Mouse (Mus musculus): ENCODE measurements at regions not wholly inside any gene's neighbourhood (a gene's known extent, or its start where the extent isn't known, plus 50 kb on each side); places are given as distances from the start of the nearest gene placed in this dataset.

DNA sequence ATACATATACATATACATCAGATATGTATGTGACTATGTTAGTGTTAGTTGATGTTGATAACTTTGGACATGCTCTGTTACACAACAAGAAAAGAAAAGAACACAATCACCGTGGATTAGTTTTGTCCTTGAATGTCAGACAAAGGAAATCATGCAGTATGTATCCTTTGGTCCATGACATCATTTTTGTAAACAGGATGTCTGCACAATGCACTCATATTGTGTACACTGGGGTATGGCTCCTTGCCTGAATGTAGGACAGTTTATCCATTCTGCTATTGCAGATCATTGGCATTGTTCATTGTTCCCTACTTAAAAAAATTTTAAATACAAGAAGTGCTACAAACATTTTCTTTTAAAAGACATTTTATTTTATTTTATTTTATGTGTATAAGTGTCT lies 157.6 kb upstream of the Gdf10 start:
- Histone ChIP-seq H3K4me2 (ENCODE audit: low read depth, low read length) (no peak overlapping the region), H3K27me3 (ENCODE audit: control insufficient read depth, insufficient read depth, low read length) (no peaks in the 10 kb centered on the region), H3K27ac (ENCODE audit: low read length) (no peak overlapping the region), H3K4me1 (ENCODE audit: control insufficient read depth, insufficient read depth, low read length) (no peaks in the 10 kb centered on the region), H3K9me3 (replicated peaks; ENCODE audit: control insufficient read depth, low read length) (no peaks in the 10 kb centered on the region), H3K9ac (ENCODE audit: low read length) (no peak overlapping the region), H3K36me3 (ENCODE audit: control insufficient read depth, insufficient read depth, low read length) (no peaks in the 10 kb centered on the region), H3K4me3 (replicated peaks; ENCODE audit: low read length) (no peak overlapping the region)
- WGBS, result 49% methylated on average over 1 of the region's 1 CpGs
- ATAC-seq (ENCODE audit: insufficient read depth, low FRiP score), result no peak

DNA sequence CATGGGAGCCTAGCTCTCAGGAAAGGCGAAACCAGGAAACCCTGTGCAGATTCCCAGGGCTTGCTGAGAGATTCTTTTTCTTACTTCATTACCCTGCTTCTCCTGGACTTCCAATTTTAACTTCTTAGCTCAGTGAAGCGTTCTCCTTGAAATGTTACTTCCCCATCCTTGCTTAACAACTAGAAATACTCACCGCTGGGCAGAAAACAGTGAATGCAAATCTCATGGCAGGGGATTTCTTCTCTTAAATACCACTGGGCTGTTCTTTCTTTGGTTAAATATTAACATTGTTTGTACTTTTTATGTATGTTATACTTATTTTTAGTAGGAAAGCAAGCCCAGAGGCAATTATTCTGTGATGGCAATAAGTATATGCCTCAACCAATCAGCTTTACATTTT lies 151.0 kb upstream of the Gdf10 start:
- H3K4me3 ChIP-seq (replicated peaks; ENCODE audit: low read length), result no peak overlapping the region
- no peaks in the 10 kb centered on the region for H3K36me3 ChIP-seq (ENCODE audit: control insufficient read depth, insufficient read depth, low read length)
- ATAC-seq (ENCODE audit: insufficient read depth, low FRiP score), result no peak
- 89% methylated on average over 3 of the region's 3 CpGs for WGBS
- no peak overlapping the region for H3K9ac ChIP-seq (ENCODE audit: low read length)
- H3K27me3 ChIP-seq (ENCODE audit: control insufficient read depth, insufficient read depth, low read length), result no peaks in the 10 kb centered on the region
- no peak overlapping the region for H3K27ac ChIP-seq (ENCODE audit: low read length)
- no peaks in the 10 kb centered on the region for H3K4me1 ChIP-seq (ENCODE audit: control insufficient read depth, insufficient read depth, low read length)
- no peak overlapping the region for H3K4me2 ChIP-seq (ENCODE audit: low read depth, low read length)
- no peaks in the 10 kb centered on the region for H3K9me3 ChIP-seq (replicated peaks; ENCODE audit: control insufficient read depth, low read length)

DNA sequence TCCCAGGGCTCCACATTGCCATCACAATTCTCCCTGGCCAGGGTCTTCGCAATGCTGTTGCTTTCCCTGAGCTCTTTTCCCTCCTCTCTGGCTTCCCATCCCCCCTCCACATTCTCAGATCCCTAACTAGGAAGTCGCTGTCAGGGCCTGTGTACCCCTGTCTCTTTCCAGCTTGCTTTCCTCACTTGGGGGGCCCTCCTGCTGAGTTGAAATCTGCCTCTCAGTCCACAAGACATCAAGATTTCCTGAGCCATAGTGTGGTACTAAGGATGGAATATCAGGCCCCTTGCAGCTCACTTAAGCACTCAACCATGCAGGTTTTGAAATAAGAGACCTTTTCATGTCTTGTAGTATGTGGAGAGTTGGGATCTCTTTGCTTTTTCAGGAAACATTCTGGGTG lies 133.8 kb upstream of the Gdf10 start:
- Histone ChIP-seq H3K4me3 (replicated peaks; ENCODE audit: low read length) (no peak overlapping the region), H3K9me3 (replicated peaks; ENCODE audit: control insufficient read depth, low read length) (no peaks in the 10 kb centered on the region), H3K4me1 (ENCODE audit: control insufficient read depth, insufficient read depth, low read length) (no peaks in the 10 kb centered on the region), H3K9ac (ENCODE audit: low read length) (no peak overlapping the region), H3K27me3 (ENCODE audit: control insufficient read depth, insufficient read depth, low read length) (no peaks in the 10 kb centered on the region), H3K36me3 (ENCODE audit: control insufficient read depth, insufficient read depth, low read length) (no peaks in the 10 kb centered on the region), H3K27ac (ENCODE audit: low read length) (no peak overlapping the region), H3K4me2 (ENCODE audit: low read depth, low read length) (no peak overlapping the region)
- ATAC-seq (ENCODE audit: insufficient read depth, low FRiP score), result no peak
- 30% methylated on average over 2 of the region's 2 CpGs for WGBS

DNA sequence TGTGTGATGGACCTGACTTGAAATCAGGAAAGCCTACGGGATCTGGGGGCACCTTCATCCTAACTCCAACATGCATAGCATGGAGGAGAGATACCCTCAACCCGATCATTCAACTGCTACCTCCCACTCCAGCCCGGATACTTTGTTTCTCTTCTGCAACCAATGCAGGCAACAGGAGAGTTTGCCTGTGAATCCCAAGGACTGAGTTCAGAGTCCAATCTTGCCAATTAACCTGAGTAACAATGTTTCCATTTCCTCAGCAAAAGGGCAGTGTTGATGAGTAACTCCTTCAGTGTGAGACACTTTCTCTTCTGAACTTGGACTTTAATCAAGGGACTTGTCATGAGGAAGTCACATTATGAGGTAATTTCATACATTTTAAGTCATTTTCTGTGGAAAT lies 129.1 kb upstream of the Gdf10 start:
- H3K27me3 ChIP-seq (ENCODE audit: control insufficient read depth, insufficient read depth, low read length), result no peaks in the 10 kb centered on the region
- WGBS, result 82% methylated on average over 3 of the region's 3 CpGs
- no peak overlapping the region for H3K4me2 ChIP-seq (ENCODE audit: low read depth, low read length)
- H3K9ac ChIP-seq (ENCODE audit: low read length), result no peak overlapping the region
- no peak overlapping the region for H3K4me3 ChIP-seq (replicated peaks; ENCODE audit: low read length)
- ATAC-seq (ENCODE audit: insufficient read depth, low FRiP score), result no peak
- H3K4me1 ChIP-seq (ENCODE audit: control insufficient read depth, insufficient read depth, low read length), result peaks cover 8% of the 10 kb centered on the region
- H3K27ac ChIP-seq (ENCODE audit: low read length), result no peak overlapping the region
- H3K9me3 ChIP-seq (replicated peaks; ENCODE audit: control insufficient read depth, low read length), result no peaks in the 10 kb centered on the region
- no peaks in the 10 kb centered on the region for H3K36me3 ChIP-seq (ENCODE audit: control insufficient read depth, insufficient read depth, low read length)

DNA sequence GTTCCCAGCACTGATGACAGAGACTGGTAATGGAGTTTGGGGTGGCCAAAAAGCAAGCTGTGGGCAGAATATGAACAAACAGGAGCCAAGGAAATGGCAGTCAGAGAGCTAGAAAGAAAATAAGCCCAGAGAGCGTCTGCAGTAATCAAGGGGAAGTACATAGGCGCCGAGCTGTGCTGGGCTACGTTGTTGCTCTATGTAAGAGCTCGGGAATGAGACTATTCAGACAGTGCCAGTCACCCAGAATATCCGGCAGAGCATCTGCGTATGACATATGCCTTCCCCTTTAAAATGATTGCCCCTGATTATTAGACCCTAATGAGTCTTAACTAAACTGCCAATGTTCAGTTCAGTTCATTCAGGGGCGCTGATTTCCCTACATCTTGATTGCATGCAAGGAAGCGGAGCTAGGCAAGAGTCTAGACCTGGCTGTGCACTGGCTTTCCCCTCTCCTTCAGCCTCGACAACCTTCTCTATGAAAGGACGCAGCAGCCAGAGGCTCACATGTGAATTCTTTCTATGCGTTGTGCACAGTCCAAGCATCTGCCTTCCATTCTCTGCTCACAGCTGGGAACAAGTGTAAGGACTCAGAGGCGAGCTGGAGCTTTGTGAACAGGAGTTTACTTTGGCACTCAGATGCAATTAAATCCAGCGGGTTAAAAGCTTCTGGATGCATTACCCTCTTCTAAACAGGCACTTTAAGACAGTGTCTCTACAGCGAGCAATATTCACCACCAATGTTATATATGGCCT lies 125.7 kb upstream of the Gdf10 start:
- WGBS, result 51% methylated on average over 15 of the region's 15 CpGs
- H3K4me1 ChIP-seq (ENCODE audit: control insufficient read depth, insufficient read depth, low read length), result peaks cover 8% of the 10 kb centered on the region
- H3K9me3 ChIP-seq (replicated peaks; ENCODE audit: control insufficient read depth, low read length), result no peaks in the 10 kb centered on the region
- no peak overlapping the region for H3K4me3 ChIP-seq (replicated peaks; ENCODE audit: low read length)
- H3K27me3 ChIP-seq (ENCODE audit: control insufficient read depth, insufficient read depth, low read length), result no peaks in the 10 kb centered on the region
- H3K4me2 ChIP-seq (ENCODE audit: low read depth, low read length), result no peak overlapping the region
- peak; percentile 89 for ATAC-seq (ENCODE audit: insufficient read depth, low FRiP score)
- peak overlapping the region; percentile 23; the same call in 1 of the 2 replicates for H3K27ac ChIP-seq (ENCODE audit: low read length)
- H3K36me3 ChIP-seq (ENCODE audit: control insufficient read depth, insufficient read depth, low read length), result no peaks in the 10 kb centered on the region
- no peak overlapping the region for H3K9ac ChIP-seq (ENCODE audit: low read length)

DNA sequence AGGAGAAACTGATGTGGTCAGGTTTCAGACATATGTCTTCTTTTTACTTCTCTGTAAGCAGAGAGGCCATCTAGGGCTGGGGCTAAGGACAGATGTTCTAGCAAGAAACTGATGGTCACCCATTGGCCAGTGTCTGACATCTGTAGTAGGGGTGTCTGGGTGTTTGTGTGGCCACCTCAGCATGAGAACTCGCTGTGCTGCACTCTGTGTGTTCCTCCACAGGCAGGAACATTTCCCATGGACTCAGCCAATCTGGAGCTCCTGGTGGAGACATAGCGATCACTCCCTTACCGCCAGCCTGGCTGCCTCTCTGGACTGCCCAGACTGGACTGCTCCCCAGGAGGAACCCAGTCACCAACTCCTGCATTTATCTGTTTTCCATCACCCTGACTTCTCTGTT lies 119.1 kb upstream of the Gdf10 start:
- Histone ChIP-seq H3K9me3 (replicated peaks; ENCODE audit: control insufficient read depth, low read length) (no peaks in the 10 kb centered on the region), H3K4me2 (ENCODE audit: low read depth, low read length) (no peak overlapping the region), H3K4me1 (ENCODE audit: control insufficient read depth, insufficient read depth, low read length) (peaks cover 19% of the 10 kb centered on the region), H3K4me3 (replicated peaks; ENCODE audit: low read length) (no peak overlapping the region), H3K27me3 (ENCODE audit: control insufficient read depth, insufficient read depth, low read length) (no peaks in the 10 kb centered on the region), H3K27ac (ENCODE audit: low read length) (no peak overlapping the region), H3K9ac (ENCODE audit: low read length) (no peak overlapping the region), H3K36me3 (ENCODE audit: control insufficient read depth, insufficient read depth, low read length) (no peaks in the 10 kb centered on the region)
- no peak for ATAC-seq (ENCODE audit: insufficient read depth, low FRiP score)
- WGBS, result 80% methylated on average over 3 of the region's 3 CpGs

DNA sequence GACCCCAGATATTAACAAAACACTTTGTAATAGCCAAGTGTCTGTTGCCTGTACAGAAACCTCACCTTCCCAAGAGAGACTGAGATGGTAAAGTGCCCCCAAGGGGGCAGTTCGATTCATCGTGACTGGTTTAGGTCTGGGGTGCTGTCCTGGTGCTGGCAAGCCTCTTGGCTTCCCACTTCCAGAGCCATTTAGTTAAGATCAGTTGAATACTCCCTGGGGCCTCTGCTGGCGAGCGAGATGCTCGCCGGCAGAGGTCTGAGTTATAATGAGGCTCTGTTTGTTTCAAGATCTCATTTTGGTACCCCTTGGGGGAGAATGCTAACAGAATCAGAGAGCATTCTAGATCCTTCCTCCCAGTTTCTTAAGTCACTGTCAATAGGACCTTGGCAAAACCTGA lies 118.7 kb upstream of the Gdf10 start:
- Histone ChIP-seq H3K4me2 (ENCODE audit: low read depth, low read length) (no peak overlapping the region), H3K27ac (ENCODE audit: low read length) (no peak overlapping the region), H3K36me3 (ENCODE audit: control insufficient read depth, insufficient read depth, low read length) (no peaks in the 10 kb centered on the region), H3K4me1 (ENCODE audit: control insufficient read depth, insufficient read depth, low read length) (peaks cover 19% of the 10 kb centered on the region), H3K4me3 (replicated peaks; ENCODE audit: low read length) (no peak overlapping the region), H3K9ac (ENCODE audit: low read length) (no peak overlapping the region), H3K9me3 (replicated peaks; ENCODE audit: control insufficient read depth, low read length) (no peaks in the 10 kb centered on the region), H3K27me3 (ENCODE audit: control insufficient read depth, insufficient read depth, low read length) (no peaks in the 10 kb centered on the region)
- no peak for ATAC-seq (ENCODE audit: insufficient read depth, low FRiP score)
- WGBS, result 60% methylated on average over 6 of the region's 6 CpGs

DNA sequence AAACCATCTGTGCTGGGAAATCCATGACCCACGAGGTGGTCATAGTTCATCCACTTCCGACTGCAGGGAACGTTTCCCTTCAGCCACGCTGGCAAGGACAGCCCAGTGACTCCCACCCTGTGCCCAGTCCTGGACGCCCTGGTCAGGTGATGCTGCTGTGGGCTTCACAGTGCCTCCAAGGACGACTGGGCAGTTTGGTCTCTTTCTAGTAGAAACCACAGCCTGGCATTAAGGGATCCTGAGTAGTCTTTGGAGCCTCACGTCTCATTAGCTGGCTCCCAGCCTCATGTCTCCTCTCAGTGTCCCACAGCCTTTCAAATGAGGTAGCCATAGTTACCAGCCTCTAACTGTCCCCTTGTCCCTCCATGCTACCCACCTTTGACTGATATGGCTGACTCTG lies 116.2 kb upstream of the Gdf10 start:
- H3K4me1 ChIP-seq (ENCODE audit: control insufficient read depth, insufficient read depth, low read length), result peaks cover 19% of the 10 kb centered on the region
- whole genome bisulfite sequencing, result 57% methylated on average over 7 of the region's 7 CpGs
- no peak overlapping the region for H3K9ac ChIP-seq (ENCODE audit: low read length)
- no peaks in the 10 kb centered on the region for H3K36me3 ChIP-seq (ENCODE audit: control insufficient read depth, insufficient read depth, low read length)
- no peak overlapping the region; the same call in 1 of the 2 replicates for H3K27ac ChIP-seq (ENCODE audit: low read length)
- H3K4me2 ChIP-seq (ENCODE audit: low read depth, low read length), result no peak overlapping the region
- H3K27me3 ChIP-seq (ENCODE audit: control insufficient read depth, insufficient read depth, low read length), result no peaks in the 10 kb centered on the region
- no peak for ATAC-seq (ENCODE audit: insufficient read depth, low FRiP score)
- no peak overlapping the region for H3K4me3 ChIP-seq (replicated peaks; ENCODE audit: low read length)
- no peaks in the 10 kb centered on the region for H3K9me3 ChIP-seq (replicated peaks; ENCODE audit: control insufficient read depth, low read length)

DNA sequence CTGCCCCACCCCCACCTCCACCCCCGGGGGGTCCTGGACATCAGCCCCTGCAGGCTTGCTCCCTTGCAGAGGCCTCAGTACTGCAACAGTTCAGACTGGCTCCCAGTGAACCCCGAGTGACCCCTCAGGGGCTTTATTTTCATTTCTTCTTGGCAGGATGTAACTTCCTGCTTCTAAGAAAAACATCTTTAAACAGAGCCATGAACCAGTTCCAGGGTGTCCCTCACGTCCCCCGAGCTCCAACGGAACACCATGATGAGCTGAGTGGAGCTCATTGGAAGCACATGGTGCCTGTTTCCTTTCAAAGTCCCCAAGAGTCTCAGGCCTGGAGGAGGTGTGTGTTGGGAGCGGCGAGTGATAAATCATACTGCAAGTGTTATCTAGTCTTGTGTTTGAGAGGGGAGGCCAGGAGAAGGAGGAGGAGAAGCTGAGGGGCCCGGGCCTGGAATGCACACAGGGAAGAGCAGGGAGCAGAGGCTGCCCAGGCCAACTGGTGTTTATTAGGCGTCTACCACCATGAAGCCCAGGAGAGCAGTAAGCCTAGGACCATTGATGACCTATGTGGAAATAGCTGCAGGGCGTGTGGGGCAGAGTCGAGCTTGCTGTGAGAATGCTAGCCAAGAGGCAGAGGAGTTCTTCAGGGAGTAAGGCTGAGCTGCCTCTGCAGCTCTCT lies 114.7 kb upstream of the Gdf10 start:
- H3K27me3 ChIP-seq (ENCODE audit: control insufficient read depth, insufficient read depth, low read length), result no peaks in the 10 kb centered on the region
- H3K9me3 ChIP-seq (replicated peaks; ENCODE audit: control insufficient read depth, low read length), result no peaks in the 10 kb centered on the region
- H3K4me1 ChIP-seq (ENCODE audit: control insufficient read depth, insufficient read depth, low read length), result peaks cover 25% of the 10 kb centered on the region
- H3K4me2 ChIP-seq (ENCODE audit: low read depth, low read length), result no peak overlapping the region
- H3K4me3 ChIP-seq (replicated peaks; ENCODE audit: low read length), result no peak overlapping the region
- peak; percentile 77 for ATAC-seq (ENCODE audit: insufficient read depth, low FRiP score)
- H3K9ac ChIP-seq (ENCODE audit: low read length), result no peak overlapping the region
- H3K36me3 ChIP-seq (ENCODE audit: control insufficient read depth, insufficient read depth, low read length), result no peaks in the 10 kb centered on the region
- peak overlapping the region; percentile 54; the same call in 1 of the 2 replicates for H3K27ac ChIP-seq (ENCODE audit: low read length)
- 25% methylated on average over 11 of the region's 11 CpGs for WGBS
